Mouse (Mus musculus): ENCODE measurements around the gene Mical3. TPM values are rescaled to one million over a fixed set of nuclear protein-coding genes. Genes with fewer than 3 reads are reported as not detected.

The Mical3 gene
- polyA plus RNA-seq, 1 experiment from 2014 or later, result 11.1 TPM

GRCm38 (mm10) chr6:121173471-121173870 lies 42.7 kb upstream of the Mical3 start:
- peaks cover 3% of the 10 kb centered on the region; the same call in 1 of the 2 replicates for H3K4me1 ChIP-seq (ENCODE audit: control insufficient read depth, insufficient read depth, low read length)
- no peak for ATAC-seq (replicated peaks; ENCODE audit: insufficient number of reproducible peaks, low FRiP score, low TSS enrichment, low read depth)
- no peaks in the 10 kb centered on the region for H3K9me3 ChIP-seq (replicated peaks; ENCODE audit: control insufficient read depth, low read length)
- H3K4me2 ChIP-seq (ENCODE audit: low read depth, low read length), result no peak overlapping the region
- H3K36me3 ChIP-seq (replicated peaks; ENCODE audit: control insufficient read depth, insufficient read depth, low read depth, low read length), result no peaks in the 10 kb centered on the region
- no peak overlapping the region for H3K4me3 ChIP-seq (ENCODE audit: low read depth, low read length)
- no peak overlapping the region for H3K9ac ChIP-seq (replicated peaks; ENCODE audit: low read length)
- WGBS, result 76% methylated on average over 5 of the region's 5 CpGs
- H3K27me3 ChIP-seq (ENCODE audit: control insufficient read depth, insufficient read depth, low read length), result no peaks in the 10 kb centered on the region
- DNase-seq (ENCODE audit: low spot score), result no peak
- H3K27ac ChIP-seq (replicated peaks; ENCODE audit: low read depth, low read length), result no peak overlapping the region

- 91% methylated on average over 6 of the region's 6 CpGs for whole genome bisulfite sequencing
- no peak overlapping the region for H3K9ac ChIP-seq (replicated peaks; ENCODE audit: low read length)
- H3K4me1 ChIP-seq (ENCODE audit: control insufficient read depth, insufficient read depth, low read length), result 0 out of 2 replicates have a peak, but pooled peaks cover 2% of the 10 kb centered on the region
- H3K4me2 ChIP-seq (ENCODE audit: low read depth, low read length), result no peak overlapping the region
- no peaks in the 10 kb centered on the region for H3K9me3 ChIP-seq (replicated peaks; ENCODE audit: control insufficient read depth, low read length)
- no peaks in the 10 kb centered on the region for H3K27me3 ChIP-seq (ENCODE audit: control insufficient read depth, insufficient read depth, low read length)
- ATAC-seq (replicated peaks; ENCODE audit: insufficient number of reproducible peaks, low FRiP score, low TSS enrichment, low read depth) (no peak), DNase-seq (ENCODE audit: low spot score) (no peak)
- no peaks in the 10 kb centered on the region for H3K36me3 ChIP-seq (replicated peaks; ENCODE audit: control insufficient read depth, insufficient read depth, low read depth, low read length)
- H3K27ac ChIP-seq (replicated peaks; ENCODE audit: low read depth, low read length), result no peak overlapping the region
- no peak overlapping the region for H3K4me3 ChIP-seq (ENCODE audit: low read depth, low read length)
Observed at GRCm38 (mm10) chr6:121171102-121171501, 40.3 kb upstream of the Mical3 start.

GRCm38 (mm10) chr6:121167381-121167975 lies 36.7 kb upstream of the Mical3 start:
- Histone ChIP-seq H3K9ac (replicated peaks; ENCODE audit: low read length) (no peak overlapping the region), H3K36me3 (replicated peaks; ENCODE audit: control insufficient read depth, insufficient read depth, low read depth, low read length) (no peaks in the 10 kb centered on the region), H3K4me3 (ENCODE audit: low read depth, low read length) (no peak overlapping the region), H3K4me2 (ENCODE audit: low read depth, low read length) (no peak overlapping the region), H3K27me3 (ENCODE audit: control insufficient read depth, insufficient read depth, low read length) (no peaks in the 10 kb centered on the region), H3K4me1 (ENCODE audit: control insufficient read depth, insufficient read depth, low read length) (0 out of 2 replicates have a peak, but pooled peaks cover 3% of the 10 kb centered on the region), H3K9me3 (replicated peaks; ENCODE audit: control insufficient read depth, low read length) (no peaks in the 10 kb centered on the region), H3K27ac (replicated peaks; ENCODE audit: low read depth, low read length) (no peak overlapping the region)
- WGBS, result 45% methylated on average over 7 of the region's 7 CpGs
- peak; percentile 44 for DNase-seq (ENCODE audit: low spot score)
- ATAC-seq (replicated peaks; ENCODE audit: insufficient number of reproducible peaks, low FRiP score, low TSS enrichment, low read depth), result no peak; the same call in 1 of the 2 replicates

GRCm38 (mm10) chr6:121166098-121166552 lies 35.3 kb upstream of the Mical3 start:
- Histone ChIP-seq H3K4me1 (ENCODE audit: control insufficient read depth, insufficient read depth, low read length) (0 out of 2 replicates have a peak, but pooled peaks cover 3% of the 10 kb centered on the region), H3K9me3 (replicated peaks; ENCODE audit: control insufficient read depth, low read length) (no peaks in the 10 kb centered on the region), H3K36me3 (replicated peaks; ENCODE audit: control insufficient read depth, insufficient read depth, low read depth, low read length) (no peaks in the 10 kb centered on the region), H3K4me3 (ENCODE audit: low read depth, low read length) (no peak overlapping the region), H3K27me3 (ENCODE audit: control insufficient read depth, insufficient read depth, low read length) (no peaks in the 10 kb centered on the region), H3K4me2 (ENCODE audit: low read depth, low read length) (no peak overlapping the region), H3K9ac (replicated peaks; ENCODE audit: low read length) (no peak overlapping the region), H3K27ac (replicated peaks; ENCODE audit: low read depth, low read length) (no peak overlapping the region)
- ATAC-seq (replicated peaks; ENCODE audit: insufficient number of reproducible peaks, low FRiP score, low TSS enrichment, low read depth) (peak; percentile 73), DNase-seq (ENCODE audit: low spot score) (no peak)
- 35% methylated on average over 10 of the region's 10 CpGs for WGBS

GRCm38 (mm10) chr6:121162616-121163015 lies 31.8 kb upstream of the Mical3 start:
- DNase-seq (ENCODE audit: low spot score) (no peak), ATAC-seq (replicated peaks; ENCODE audit: insufficient number of reproducible peaks, low FRiP score, low TSS enrichment, low read depth) (no peak)
- H3K36me3 ChIP-seq (replicated peaks; ENCODE audit: control insufficient read depth, insufficient read depth, low read depth, low read length), result no peaks in the 10 kb centered on the region
- H3K27me3 ChIP-seq (ENCODE audit: control insufficient read depth, insufficient read depth, low read length), result no peaks in the 10 kb centered on the region
- H3K27ac ChIP-seq (replicated peaks; ENCODE audit: low read depth, low read length), result no peak overlapping the region
- H3K9me3 ChIP-seq (replicated peaks; ENCODE audit: control insufficient read depth, low read length), result no peaks in the 10 kb centered on the region
- 91% methylated on average over 12 of the region's 12 CpGs for WGBS
- H3K4me2 ChIP-seq (ENCODE audit: low read depth, low read length), result no peak overlapping the region
- H3K4me3 ChIP-seq (ENCODE audit: low read depth, low read length), result no peak overlapping the region
- H3K4me1 ChIP-seq (ENCODE audit: control insufficient read depth, insufficient read depth, low read length), result peaks cover 3% of the 10 kb centered on the region; the same call in 1 of the 2 replicates
- H3K9ac ChIP-seq (replicated peaks; ENCODE audit: low read length), result no peak overlapping the region

GRCm38 (mm10) chr6:121160126-121160525 lies 29.3 kb upstream of the Mical3 start:
- H3K9ac ChIP-seq (replicated peaks; ENCODE audit: low read length), result no peak overlapping the region
- ATAC-seq (replicated peaks; ENCODE audit: insufficient number of reproducible peaks, low FRiP score, low TSS enrichment, low read depth) (no peak), DNase-seq (ENCODE audit: low spot score) (peak; percentile 35)
- H3K4me3 ChIP-seq (ENCODE audit: low read depth, low read length), result no peak overlapping the region
- no peaks in the 10 kb centered on the region for H3K9me3 ChIP-seq (replicated peaks; ENCODE audit: control insufficient read depth, low read length)
- H3K4me2 ChIP-seq (ENCODE audit: low read depth, low read length), result no peak overlapping the region
- H3K27me3 ChIP-seq (ENCODE audit: control insufficient read depth, insufficient read depth, low read length), result no peaks in the 10 kb centered on the region
- H3K27ac ChIP-seq (replicated peaks; ENCODE audit: low read depth, low read length), result no peak overlapping the region
- no peaks in the 10 kb centered on the region; the same call in 1 of the 2 replicates for H3K4me1 ChIP-seq (ENCODE audit: control insufficient read depth, insufficient read depth, low read length)
- WGBS, result 38% methylated on average over 6 of the region's 6 CpGs
- no peaks in the 10 kb centered on the region for H3K36me3 ChIP-seq (replicated peaks; ENCODE audit: control insufficient read depth, insufficient read depth, low read depth, low read length)

- peak; percentile 29; the same call in 1 of the 2 replicates for ATAC-seq (replicated peaks; ENCODE audit: insufficient number of reproducible peaks, low FRiP score, low TSS enrichment, low read depth)
- no peak for DNase-seq (ENCODE audit: low spot score)
- no peak overlapping the region for H3K27ac ChIP-seq (replicated peaks; ENCODE audit: low read depth, low read length)
- no peak overlapping the region for H3K4me3 ChIP-seq (ENCODE audit: low read depth, low read length)
- H3K27me3 ChIP-seq (ENCODE audit: control insufficient read depth, insufficient read depth, low read length), result no peaks in the 10 kb centered on the region
- no peaks in the 10 kb centered on the region for H3K9me3 ChIP-seq (replicated peaks; ENCODE audit: control insufficient read depth, low read length)
- H3K4me1 ChIP-seq (ENCODE audit: control insufficient read depth, insufficient read depth, low read length), result no peaks in the 10 kb centered on the region; the same call in 1 of the 2 replicates
- H3K9ac ChIP-seq (replicated peaks; ENCODE audit: low read length), result no peak overlapping the region
- H3K36me3 ChIP-seq (replicated peaks; ENCODE audit: control insufficient read depth, insufficient read depth, low read depth, low read length), result no peaks in the 10 kb centered on the region
- no peak overlapping the region for H3K4me2 ChIP-seq (ENCODE audit: low read depth, low read length)
- WGBS, result 92% methylated on average over 5 of the region's 5 CpGs
Observed at GRCm38 (mm10) chr6:121159616-121160015, 28.8 kb upstream of the Mical3 start.

- no peak overlapping the region for H3K27ac ChIP-seq (replicated peaks; ENCODE audit: low read depth, low read length)
- no peaks in the 10 kb centered on the region for H3K27me3 ChIP-seq (ENCODE audit: control insufficient read depth, insufficient read depth, low read length)
- H3K4me1 ChIP-seq (ENCODE audit: control insufficient read depth, insufficient read depth, low read length), result no peaks in the 10 kb centered on the region; the same call in 1 of the 2 replicates
- WGBS, result 82% methylated on average over 2 of the region's 2 CpGs
- no peaks in the 10 kb centered on the region for H3K36me3 ChIP-seq (replicated peaks; ENCODE audit: control insufficient read depth, insufficient read depth, low read depth, low read length)
- H3K4me2 ChIP-seq (ENCODE audit: low read depth, low read length), result no peak overlapping the region
- no peaks in the 10 kb centered on the region for H3K9me3 ChIP-seq (replicated peaks; ENCODE audit: control insufficient read depth, low read length)
- no peak overlapping the region for H3K9ac ChIP-seq (replicated peaks; ENCODE audit: low read length)
- ATAC-seq (replicated peaks; ENCODE audit: insufficient number of reproducible peaks, low FRiP score, low TSS enrichment, low read depth) (no peak), DNase-seq (ENCODE audit: low spot score) (no peak)
- H3K4me3 ChIP-seq (ENCODE audit: low read depth, low read length), result no peak overlapping the region
Observed at GRCm38 (mm10) chr6:121156030-121156429, 25.2 kb upstream of the Mical3 start.
